Mouse (Mus musculus): ENCODE results near the gene Zfp213. TPM values are rescaled to one million over a fixed set of nuclear protein-coding genes. Genes with fewer than 3 reads are reported as not detected.

Zfp213 gene
- polyA plus RNA-seq, 1 experiment, result 4.2 TPM

DNA sequence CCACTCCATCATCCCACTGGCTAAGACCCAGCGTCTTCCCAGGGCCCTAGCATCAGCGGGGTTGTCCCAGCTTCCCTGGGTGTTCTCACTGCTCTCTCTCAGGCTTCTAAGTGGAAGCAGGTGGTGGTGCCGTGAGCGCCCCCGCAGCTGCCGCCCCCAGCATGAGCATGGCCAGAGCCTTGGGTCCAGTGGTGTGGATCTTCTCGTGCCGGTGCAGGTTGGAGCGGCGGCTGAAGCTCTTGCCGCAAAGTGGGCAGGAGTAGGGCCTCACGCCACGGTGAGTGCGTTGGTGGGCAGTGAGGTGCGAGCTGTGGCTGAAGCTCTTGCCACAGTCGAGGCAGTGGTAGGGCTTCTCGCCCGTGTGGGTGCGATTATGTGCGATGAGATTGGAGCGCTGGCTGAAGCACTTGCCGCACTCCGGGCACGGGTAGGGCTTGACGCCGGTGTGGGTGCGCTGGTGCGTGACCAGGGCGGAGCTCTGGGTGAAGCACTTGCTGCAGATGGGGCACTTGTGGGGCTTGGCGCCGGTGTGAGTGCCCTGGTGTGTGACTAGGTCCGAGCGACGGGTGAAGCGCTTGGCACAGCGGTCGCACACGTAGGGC, 12.0 kb upstream of the Zfp213 start:
- TF ChIP-seq EP300 (IDR thresholded peaks at IDR 0.05; ENCODE audit: insufficient read depth, low read depth, low read length), result no peak
- TF ChIP-seq CTCF (IDR thresholded peaks at IDR 0.05; ENCODE audit: low read depth, low read length), result no peak
- TF ChIP-seq POLR2A (IDR thresholded peaks at IDR 0.05; ENCODE audit: insufficient read depth, low read length), result no peak
- Histone ChIP-seq H3K27me3 (ENCODE audit: control insufficient read depth, insufficient read depth, low read length, poor library complexity, severe bottlenecking) (no peaks in the 10 kb centered on the region), H3K9me3 (replicated peaks; ENCODE audit: control insufficient read depth, insufficient read depth, low read length, poor library complexity, severe bottlenecking) (peaks cover 31% of the 10 kb centered on the region), H3K4me1 (ENCODE audit: control insufficient read depth, insufficient read depth, low read length) (no peaks in the 10 kb centered on the region), H3K9ac (ENCODE audit: low read depth, poor library complexity, severe bottlenecking) (no peak overlapping the region), H3K4me3 (ENCODE audit: low read depth, low read length) (0 out of 2 replicates have a peak overlapping the region, but pooled peaks have one; percentile 3), H3K36me3 (ENCODE audit: control insufficient read depth, insufficient read depth, low read length, poor library complexity, severe bottlenecking) (peaks cover 42% of the 10 kb centered on the region), H3K27ac (ENCODE audit: insufficient read depth, low read length) (no peak overlapping the region)

DNA sequence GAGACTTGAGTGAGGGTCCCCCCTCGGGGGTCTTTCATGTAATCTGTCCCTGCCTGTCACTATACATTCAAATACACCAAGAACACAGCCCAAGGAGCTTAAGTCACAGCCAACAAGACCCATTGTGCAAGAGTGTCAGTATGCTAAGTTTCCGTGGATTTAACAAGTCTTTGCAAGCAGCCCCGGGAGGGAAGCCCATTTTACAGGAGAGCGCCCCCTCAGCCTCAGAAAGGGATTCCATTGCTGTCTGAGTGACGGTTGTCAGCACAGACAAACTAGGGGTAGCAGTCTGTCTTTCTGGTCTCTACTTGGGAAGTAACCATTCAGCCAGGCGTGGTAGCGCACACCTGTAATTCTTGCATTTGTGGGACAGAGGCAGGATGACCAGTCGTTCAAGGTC, 10.1 kb upstream of the Zfp213 start:
- TF ChIP-seq POLR2A (IDR thresholded peaks at IDR 0.05; ENCODE audit: insufficient read depth, low read length) (no peak), EP300 (IDR thresholded peaks at IDR 0.05; ENCODE audit: insufficient read depth, low read depth, low read length) (no peak), CTCF (IDR thresholded peaks at IDR 0.05; ENCODE audit: low read depth, low read length) (no peak)
- H3K36me3 ChIP-seq (ENCODE audit: control insufficient read depth, insufficient read depth, low read length, poor library complexity, severe bottlenecking), result peaks cover 28% of the 10 kb centered on the region

GRCm38 (mm10) chr17:23572059-23572458, 8.0 kb upstream of the Zfp213 start:
- no peak overlapping the region for H3K4me3 ChIP-seq (ENCODE audit: low read depth, low read length)
- no peaks in the 10 kb centered on the region for H3K4me1 ChIP-seq (ENCODE audit: control insufficient read depth, insufficient read depth, low read length)
- peaks cover 22% of the 10 kb centered on the region for H3K36me3 ChIP-seq (ENCODE audit: control insufficient read depth, insufficient read depth, low read length, poor library complexity, severe bottlenecking)
- H3K9me3 ChIP-seq (replicated peaks; ENCODE audit: control insufficient read depth, insufficient read depth, low read length, poor library complexity, severe bottlenecking), result peaks cover 25% of the 10 kb centered on the region
- no peaks in the 10 kb centered on the region for H3K27me3 ChIP-seq (ENCODE audit: control insufficient read depth, insufficient read depth, low read length, poor library complexity, severe bottlenecking)
- TF ChIP-seq EP300 (IDR thresholded peaks at IDR 0.05; ENCODE audit: insufficient read depth, low read depth, low read length), result no peak
- TF ChIP-seq CTCF (IDR thresholded peaks at IDR 0.05; ENCODE audit: low read depth, low read length), result peak; percentile 40
- H3K9ac ChIP-seq (ENCODE audit: low read depth, poor library complexity, severe bottlenecking), result no peak overlapping the region
- no peak overlapping the region for H3K27ac ChIP-seq (ENCODE audit: insufficient read depth, low read length)

More for the DNA sequence above, 10.1 kb upstream of the Zfp213 start:
- Histone ChIP-seq H3K9me3 (replicated peaks; ENCODE audit: control insufficient read depth, insufficient read depth, low read length, poor library complexity, severe bottlenecking) (peaks cover 31% of the 10 kb centered on the region), H3K4me1 (ENCODE audit: control insufficient read depth, insufficient read depth, low read length) (no peaks in the 10 kb centered on the region), H3K9ac (ENCODE audit: low read depth, poor library complexity, severe bottlenecking) (no peak overlapping the region), H3K4me3 (ENCODE audit: low read depth, low read length) (no peak overlapping the region), H3K27me3 (ENCODE audit: control insufficient read depth, insufficient read depth, low read length, poor library complexity, severe bottlenecking) (no peaks in the 10 kb centered on the region), H3K27ac (ENCODE audit: insufficient read depth, low read length) (no peak overlapping the region)

DNA sequence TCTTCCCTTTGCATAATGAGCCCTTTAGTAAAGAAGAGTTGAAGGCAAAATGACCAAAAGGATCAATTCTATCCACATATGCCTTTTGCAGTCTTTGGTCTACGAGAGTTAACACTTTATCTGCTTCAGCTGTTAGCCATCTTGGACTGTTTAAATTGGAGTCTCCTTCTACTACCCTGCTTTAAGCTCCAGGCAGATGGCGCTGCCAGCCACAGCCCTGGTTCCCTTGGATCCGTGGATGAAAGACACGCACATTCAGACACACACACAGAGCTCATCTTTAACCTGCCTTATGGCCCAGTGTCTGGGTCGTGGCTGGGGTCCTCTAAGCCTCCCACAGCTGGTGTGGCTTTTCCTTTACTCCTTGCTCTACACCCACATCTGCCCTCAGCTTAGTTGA, 7.0 kb upstream of the Zfp213 start:
- H3K4me3 ChIP-seq (ENCODE audit: low read depth, low read length), result no peak overlapping the region
- no peaks in the 10 kb centered on the region for H3K4me1 ChIP-seq (ENCODE audit: control insufficient read depth, insufficient read depth, low read length)
- TF ChIP-seq EP300 (IDR thresholded peaks at IDR 0.05; ENCODE audit: insufficient read depth, low read depth, low read length) (no peak), CTCF (IDR thresholded peaks at IDR 0.05; ENCODE audit: low read depth, low read length) (peak; percentile 41)
- H3K27me3 ChIP-seq (ENCODE audit: control insufficient read depth, insufficient read depth, low read length, poor library complexity, severe bottlenecking), result no peaks in the 10 kb centered on the region
- H3K9ac ChIP-seq (ENCODE audit: low read depth, poor library complexity, severe bottlenecking), result no peak overlapping the region
- H3K27ac ChIP-seq (ENCODE audit: insufficient read depth, low read length), result no peak overlapping the region
- peaks cover 18% of the 10 kb centered on the region for H3K36me3 ChIP-seq (ENCODE audit: control insufficient read depth, insufficient read depth, low read length, poor library complexity, severe bottlenecking)
- peaks cover 15% of the 10 kb centered on the region for H3K9me3 ChIP-seq (replicated peaks; ENCODE audit: control insufficient read depth, insufficient read depth, low read length, poor library complexity, severe bottlenecking)

DNA sequence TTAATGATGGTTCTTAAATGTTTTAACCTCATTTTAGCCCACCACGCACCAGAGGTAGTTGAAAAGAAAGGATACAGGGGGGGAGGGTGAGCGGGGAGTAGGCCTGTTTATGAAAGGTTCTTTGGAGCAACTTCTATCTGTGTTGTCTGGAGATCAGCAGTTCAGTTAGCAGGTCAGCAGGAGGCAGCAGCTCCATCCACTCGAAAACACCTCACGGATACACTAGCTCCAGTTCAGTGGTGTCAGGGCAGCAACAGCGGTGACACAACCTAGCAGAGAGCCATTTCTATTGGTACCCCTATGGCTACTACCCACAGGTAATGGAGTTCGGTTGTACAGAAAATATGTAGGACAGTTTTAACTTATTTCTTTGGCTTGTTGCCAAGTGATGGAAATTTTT, 6.0 kb upstream of the Zfp213 start:
- no peaks in the 10 kb centered on the region for H3K27me3 ChIP-seq (ENCODE audit: control insufficient read depth, insufficient read depth, low read length, poor library complexity, severe bottlenecking)
- TF ChIP-seq CTCF (IDR thresholded peaks at IDR 0.05; ENCODE audit: low read depth, low read length) (peak; percentile 65), EP300 (IDR thresholded peaks at IDR 0.05; ENCODE audit: insufficient read depth, low read depth, low read length) (no peak), POLR2A (IDR thresholded peaks at IDR 0.05; ENCODE audit: insufficient read depth, low read length) (no peak)
- no peaks in the 10 kb centered on the region for H3K4me1 ChIP-seq (ENCODE audit: control insufficient read depth, insufficient read depth, low read length)
- H3K36me3 ChIP-seq (ENCODE audit: control insufficient read depth, insufficient read depth, low read length, poor library complexity, severe bottlenecking), result peaks cover 9% of the 10 kb centered on the region
- H3K9me3 ChIP-seq (replicated peaks; ENCODE audit: control insufficient read depth, insufficient read depth, low read length, poor library complexity, severe bottlenecking), result peaks cover 5% of the 10 kb centered on the region
- no peak overlapping the region for H3K4me3 ChIP-seq (ENCODE audit: low read depth, low read length)
- H3K27ac ChIP-seq (ENCODE audit: insufficient read depth, low read length), result no peak overlapping the region
- no peak overlapping the region for H3K9ac ChIP-seq (ENCODE audit: low read depth, poor library complexity, severe bottlenecking)

GRCm38 (mm10) chr17:23568370-23568769, 4.3 kb upstream of the Zfp213 start:
- Histone ChIP-seq H3K9me3 (replicated peaks; ENCODE audit: control insufficient read depth, insufficient read depth, low read length, poor library complexity, severe bottlenecking) (no peaks in the 10 kb centered on the region), H3K4me1 (ENCODE audit: control insufficient read depth, insufficient read depth, low read length) (no peaks in the 10 kb centered on the region), H3K4me3 (ENCODE audit: low read depth, low read length) (no peak overlapping the region), H3K27me3 (ENCODE audit: control insufficient read depth, insufficient read depth, low read length, poor library complexity, severe bottlenecking) (no peaks in the 10 kb centered on the region), H3K9ac (ENCODE audit: low read depth, poor library complexity, severe bottlenecking) (no peak overlapping the region), H3K36me3 (ENCODE audit: control insufficient read depth, insufficient read depth, low read length, poor library complexity, severe bottlenecking) (no peaks in the 10 kb centered on the region), H3K27ac (ENCODE audit: insufficient read depth, low read length) (no peak overlapping the region)
- no peak for TF ChIP-seq EP300 (IDR thresholded peaks at IDR 0.05; ENCODE audit: insufficient read depth, low read depth, low read length)
